Mouse (Mus musculus): ENCODE measurements at regions not wholly inside any gene's neighbourhood (a gene's known extent, or its start where the extent isn't known, plus 50 kb on each side); places are given as distances from the start of the nearest gene placed in this dataset.

GRCm38 (mm10) chr13:94668276-94668675 is 120.4 kb upstream of the Tbca start:
- Histone ChIP-seq H3K27ac (replicated peaks) (no peak overlapping the region), H3K9ac (no peak overlapping the region), H3K9me3 (replicated peaks) (no peaks in the 10 kb centered on the region), H3K4me1 (no peaks in the 10 kb centered on the region), H3K36me3 (no peaks in the 10 kb centered on the region), H3K4me3 (replicated peaks) (no peak overlapping the region), H3K27me3 (peaks cover 17% of the 10 kb centered on the region; the same call in 1 of the 2 replicates), H3K4me2 (replicated peaks) (no peak overlapping the region)
- 64% methylated on average over 5 of the region's 5 CpGs for WGBS
- ATAC-seq (ENCODE audit: insufficient number of reproducible peaks, low FRiP score, low TSS enrichment, low read depth): no peak

GRCm38 (mm10) chr13:94669106-94669683 is 119.5 kb upstream of the Tbca start:
- Histone ChIP-seq H3K4me1 (no peaks in the 10 kb centered on the region), H3K9me3 (replicated peaks) (no peaks in the 10 kb centered on the region), H3K9ac (no peak overlapping the region), H3K4me3 (replicated peaks) (no peak overlapping the region), H3K27me3 (peaks cover 17% of the 10 kb centered on the region; the same call in 1 of the 2 replicates), H3K36me3 (no peaks in the 10 kb centered on the region), H3K4me2 (replicated peaks) (no peak overlapping the region), H3K27ac (replicated peaks) (no peak overlapping the region)
- WGBS: 57% methylated on average over 9 of the region's 9 CpGs
- ATAC-seq (ENCODE audit: insufficient number of reproducible peaks, low FRiP score, low TSS enrichment, low read depth): no peak

GRCm38 (mm10) chr13:94670266-94670665 is 118.4 kb upstream of the Tbca start:
- Histone ChIP-seq H3K27me3 (peaks cover 17% of the 10 kb centered on the region; the same call in 1 of the 2 replicates), H3K4me3 (replicated peaks) (no peak overlapping the region), H3K9me3 (replicated peaks) (no peaks in the 10 kb centered on the region), H3K36me3 (no peaks in the 10 kb centered on the region), H3K9ac (no peak overlapping the region), H3K27ac (replicated peaks) (no peak overlapping the region), H3K4me1 (no peaks in the 10 kb centered on the region), H3K4me2 (replicated peaks) (no peak overlapping the region)
- WGBS: 80% methylated on average over 11 of the region's 11 CpGs
- ATAC-seq (ENCODE audit: insufficient number of reproducible peaks, low FRiP score, low TSS enrichment, low read depth): no peak

- Histone ChIP-seq H3K4me3 (replicated peaks) (no peak overlapping the region), H3K36me3 (no peaks in the 10 kb centered on the region), H3K27ac (replicated peaks) (no peak overlapping the region), H3K4me2 (replicated peaks) (no peak overlapping the region), H3K9ac (no peak overlapping the region), H3K4me1 (no peaks in the 10 kb centered on the region), H3K9me3 (replicated peaks) (no peaks in the 10 kb centered on the region), H3K27me3 (peaks cover 17% of the 10 kb centered on the region; the same call in 1 of the 2 replicates)
- ATAC-seq (ENCODE audit: insufficient number of reproducible peaks, low FRiP score, low TSS enrichment, low read depth): no peak
- WGBS: 86% methylated on average over 8 of the region's 8 CpGs
Measured at GRCm38 (mm10) chr13:94670961-94671360, 117.7 kb upstream of the Tbca start.

- 38% methylated on average over 17 of the region's 17 CpGs for WGBS
- no peak overlapping the region for H3K4me2 ChIP-seq (replicated peaks)
Measured at GRCm38 (mm10) chr13:94680492-94681168, 108.1 kb upstream of the Tbca start.

GRCm38 (mm10) chr13:94681606-94682005 is 107.1 kb upstream of the Tbca start:
- Histone ChIP-seq H3K27me3 (0 out of 2 replicates have a peak, but pooled peaks cover 3% of the 10 kb centered on the region), H3K9ac (no peak overlapping the region), H3K4me1 (no peaks in the 10 kb centered on the region), H3K4me3 (replicated peaks) (no peak overlapping the region), H3K27ac (replicated peaks) (no peak overlapping the region), H3K36me3 (no peaks in the 10 kb centered on the region), H3K9me3 (replicated peaks) (no peaks in the 10 kb centered on the region), H3K4me2 (replicated peaks) (no peak overlapping the region)
- ATAC-seq (ENCODE audit: insufficient number of reproducible peaks, low FRiP score, low TSS enrichment, low read depth): no peak
- 91% methylated on average over 13 of the region's 13 CpGs for WGBS

More at GRCm38 (mm10) chr13:94680492-94681168, 108.1 kb upstream of the Tbca start:
- Histone ChIP-seq H3K9ac (no peak overlapping the region), H3K4me1 (no peaks in the 10 kb centered on the region), H3K27ac (replicated peaks) (no peak overlapping the region), H3K36me3 (no peaks in the 10 kb centered on the region), H3K9me3 (replicated peaks) (no peaks in the 10 kb centered on the region), H3K27me3 (0 out of 2 replicates have a peak, but pooled peaks cover 3% of the 10 kb centered on the region), H3K4me3 (replicated peaks) (no peak overlapping the region)
- ATAC-seq (ENCODE audit: insufficient number of reproducible peaks, low FRiP score, low TSS enrichment, low read depth): no peak

GRCm38 (mm10) chr13:94685191-94685590 is 103.5 kb upstream of the Tbca start:
- ATAC-seq (ENCODE audit: insufficient number of reproducible peaks, low FRiP score, low TSS enrichment, low read depth): no peak
- Histone ChIP-seq H3K9ac (no peak overlapping the region), H3K27ac (replicated peaks) (no peak overlapping the region), H3K4me2 (replicated peaks) (no peak overlapping the region), H3K9me3 (replicated peaks) (no peaks in the 10 kb centered on the region), H3K36me3 (no peaks in the 10 kb centered on the region), H3K27me3 (0 out of 2 replicates have a peak, but pooled peaks cover 7% of the 10 kb centered on the region), H3K4me3 (replicated peaks) (no peak overlapping the region), H3K4me1 (no peaks in the 10 kb centered on the region)
- 54% methylated on average over 7 of the region's 7 CpGs for WGBS

- no peaks in the 10 kb centered on the region for H3K4me1 ChIP-seq
- 0 out of 2 replicates have a peak, but pooled peaks cover 4% of the 10 kb centered on the region for H3K27me3 ChIP-seq
- H3K4me3 ChIP-seq (replicated peaks): no peak overlapping the region
- no peaks in the 10 kb centered on the region for H3K9me3 ChIP-seq (replicated peaks)
- H3K4me2 ChIP-seq (replicated peaks): no peak overlapping the region
- H3K36me3 ChIP-seq: no peaks in the 10 kb centered on the region
- ATAC-seq (ENCODE audit: insufficient number of reproducible peaks, low FRiP score, low TSS enrichment, low read depth): no peak
- WGBS: 73% methylated on average over 5 of the region's 5 CpGs
- no peak overlapping the region for H3K9ac ChIP-seq
- H3K27ac ChIP-seq (replicated peaks): no peak overlapping the region
Measured at GRCm38 (mm10) chr13:94687295-94687694, 101.4 kb upstream of the Tbca start.

GRCm38 (mm10) chr13:94706641-94707053 is 82.1 kb upstream of the Tbca start:
- Histone ChIP-seq H3K9me3 (replicated peaks) (no peaks in the 10 kb centered on the region), H3K36me3 (no peaks in the 10 kb centered on the region), H3K27ac (replicated peaks) (no peak overlapping the region), H3K9ac (no peak overlapping the region), H3K4me1 (peaks cover 31% of the 10 kb centered on the region), H3K4me2 (replicated peaks) (no peak overlapping the region), H3K4me3 (replicated peaks) (no peak overlapping the region), H3K27me3 (peaks cover 88% of the 10 kb centered on the region)
- no peak for ATAC-seq (ENCODE audit: insufficient number of reproducible peaks, low FRiP score, low TSS enrichment, low read depth)
- 4% methylated on average over 7 of the region's 7 CpGs for WGBS

- Histone ChIP-seq H3K36me3 (no peaks in the 10 kb centered on the region), H3K27me3 (peaks cover 89% of the 10 kb centered on the region), H3K4me3 (replicated peaks) (no peak overlapping the region), H3K27ac (replicated peaks) (no peak overlapping the region), H3K4me2 (replicated peaks) (no peak overlapping the region), H3K9ac (no peak overlapping the region), H3K4me1 (peaks cover 21% of the 10 kb centered on the region), H3K9me3 (replicated peaks) (no peaks in the 10 kb centered on the region)
- no peak for ATAC-seq (ENCODE audit: insufficient number of reproducible peaks, low FRiP score, low TSS enrichment, low read depth)
- 5% methylated on average over 32 of the region's 32 CpGs for WGBS
Measured at GRCm38 (mm10) chr13:94707371-94708280, 81.1 kb upstream of the Tbca start.

GRCm38 (mm10) chr13:94708786-94709185 is 79.9 kb upstream of the Tbca start:
- Histone ChIP-seq H3K9me3 (replicated peaks) (no peaks in the 10 kb centered on the region), H3K9ac (no peak overlapping the region), H3K4me3 (replicated peaks) (no peak overlapping the region), H3K4me1 (peaks cover 15% of the 10 kb centered on the region), H3K27me3 (peaks cover 89% of the 10 kb centered on the region), H3K4me2 (replicated peaks) (no peak overlapping the region), H3K27ac (replicated peaks) (no peak overlapping the region), H3K36me3 (no peaks in the 10 kb centered on the region)
- ATAC-seq (ENCODE audit: insufficient number of reproducible peaks, low FRiP score, low TSS enrichment, low read depth): no peak
- 39% methylated on average over 5 of the region's 5 CpGs for WGBS

Measured in embryonic facial prominence, embryonic 15.5 days (tissue).